Mouse (Mus musculus) layer of hippocampus, postnatal 25 days (tissue): Measurements from ENCODE around the gene Cma1. TPM values are rescaled to one million over a fixed set of nuclear protein-coding genes. Genes with fewer than 3 reads are reported as not detected.

ENCODE experiments used
- total RNA-seq, 2 experiments: library from RNA; stranded (reverse); gene quantifications; 2 replicates each; pipeline ENCODE4 v1.2.3; 2021

The Cma1 gene
- total RNA-seq, 2 experiments from 2014 or later, result 0.59 TPM; not detected in 1

Other genes starting within 250 kb of the Cma1 start
- under 1 TPM; 0.17 to 0.23 TPM for gene Tgm1, start 230.7 kb downstream of the Cma1 start, total RNA-seq
- 10 to 100 TPM; 40.1 to 45.0 TPM for gene Rabggta, start 222.4 kb downstream of the Cma1 start, total RNA-seq
- gene Dhrs1, start 199.0 kb downstream of the Cma1 start, total RNA-seq, result 10 to 100 TPM; 78.3 to 94.9 TPM
- 10 to 100 TPM; 13.4 to 13.6 TPM for gene Nop9, start 199.0 kb downstream of the Cma1 start, total RNA-seq
- 1 to 10 TPM; 1.4 to 2.1 TPM for gene Cideb, start 186.2 kb downstream of the Cma1 start, total RNA-seq
- under 1 TPM; 0.10 to 0.19 TPM for gene Ltb4r2, start 183.2 kb downstream of the Cma1 start, total RNA-seq
- gene Ltb4r1, start 178.7 kb downstream of the Cma1 start, total RNA-seq, result under 1 TPM in 1 of 2 experiments, not detected in 1; 0.32 TPM
- gene Adcy4, start 160.6 kb downstream of the Cma1 start, total RNA-seq, result 1 to 10 TPM; 3.9 to 5.9 TPM
- gene Ripk3, start 155.8 kb downstream of the Cma1 start, total RNA-seq, result 1 to 10 TPM in 1 of 2 experiments, under 1 TPM in 1; 0.61 to 1.2 TPM
- gene Nfatc4, start 121.5 kb downstream of the Cma1 start, total RNA-seq, result 1 to 10 TPM; 1.6 to 3.9 TPM
- gene Nynrin, start 90.7 kb downstream of the Cma1 start, total RNA-seq, result 10 to 100 TPM in 1 of 2 experiments, 1 to 10 TPM in 1; 8.5 to 10.7 TPM
- gene Cbln3, start 60.3 kb downstream of the Cma1 start, total RNA-seq, result 1 to 10 TPM in 1 of 2 experiments, under 1 TPM in 1; 0.42 to 1.4 TPM
- 10 to 100 TPM; 10.5 to 12.1 TPM for gene Khnyn, start 59.7 kb downstream of the Cma1 start, total RNA-seq
- 10 to 100 TPM; 74.9 to 79.0 TPM for gene Sdr39u1, start 44.4 kb downstream of the Cma1 start, total RNA-seq
- not detected for gene Cma2, start 6.3 kb upstream of the Cma1 start, total RNA-seq
- not detected for gene Mcpt1, start 73.3 kb upstream of the Cma1 start, total RNA-seq
- gene Mcpt9, start 85.8 kb upstream of the Cma1 start, total RNA-seq, result not detected
- gene Mcpt2, start 97.4 kb upstream of the Cma1 start, total RNA-seq, result not detected
- gene Mcpt4, start 117.6 kb upstream of the Cma1 start, total RNA-seq, result 1 to 10 TPM in 1 of 2 experiments, not detected in 1; 1.1 TPM
- not detected for gene Mcpt8, start 140.6 kb upstream of the Cma1 start, total RNA-seq
- gene Ctsg, start 157.9 kb upstream of the Cma1 start, total RNA-seq, result not detected
- gene Gzme, start 175.9 kb upstream of the Cma1 start, total RNA-seq, result not detected
- gene Gzmd, start 187.9 kb upstream of the Cma1 start, total RNA-seq, result not detected
- gene Gzmg, start 214.9 kb upstream of the Cma1 start, total RNA-seq, result not detected
- not detected for gene Gzmn, start 229.9 kb upstream of the Cma1 start, total RNA-seq